Mouse (Mus musculus): ENCODE results near the gene Fam78b. TPM values are rescaled to one million over a fixed set of nuclear protein-coding genes. Genes with fewer than 3 reads are reported as not detected.

Fam78b gene
- total RNA-seq, 2 experiments from 2014 or later: not detected

DNA sequence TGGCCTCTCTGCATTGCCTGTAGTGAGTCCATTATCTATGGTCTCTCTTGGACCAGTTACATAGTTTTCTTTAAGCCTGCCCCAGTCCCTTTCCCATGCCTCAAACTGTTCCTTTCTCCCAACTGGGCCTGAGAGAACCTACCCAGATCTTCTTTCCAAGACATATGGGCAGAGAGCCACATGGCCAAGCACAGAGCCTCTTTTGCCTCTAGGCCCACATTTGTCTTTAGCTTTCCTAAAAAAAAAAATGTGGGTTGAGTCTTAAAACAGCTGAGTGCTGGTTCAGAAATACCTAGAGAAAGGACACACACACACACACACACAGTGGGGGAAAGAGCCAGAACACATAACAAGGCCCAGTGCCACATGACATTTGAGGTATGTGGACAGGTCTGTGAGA lies 83.1 kb downstream of the Fam78b start:
- no peak for ATAC-seq (replicated peaks; ENCODE audit: low FRiP score, poor library complexity, severe bottlenecking)

DNA sequence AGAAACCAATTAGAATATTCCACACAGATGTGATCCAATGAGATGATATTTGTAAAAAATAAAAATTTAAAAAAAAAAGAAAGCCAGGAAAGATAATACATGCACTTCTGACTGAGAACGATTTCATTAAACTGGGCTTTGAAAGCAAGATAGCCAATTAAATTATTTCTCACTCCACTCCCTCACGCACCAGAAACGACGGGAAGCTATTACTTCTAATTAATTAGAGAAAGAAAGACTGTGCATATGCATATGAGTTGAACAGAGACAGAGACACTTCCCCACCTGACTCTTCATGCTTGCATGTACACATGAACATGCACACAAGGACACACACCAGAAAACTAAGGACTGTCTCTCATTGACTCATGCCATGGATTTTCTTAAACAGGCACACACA lies 84.2 kb downstream of the Fam78b start:
- no peak for ATAC-seq (replicated peaks; ENCODE audit: low FRiP score, poor library complexity, severe bottlenecking)

DNA sequence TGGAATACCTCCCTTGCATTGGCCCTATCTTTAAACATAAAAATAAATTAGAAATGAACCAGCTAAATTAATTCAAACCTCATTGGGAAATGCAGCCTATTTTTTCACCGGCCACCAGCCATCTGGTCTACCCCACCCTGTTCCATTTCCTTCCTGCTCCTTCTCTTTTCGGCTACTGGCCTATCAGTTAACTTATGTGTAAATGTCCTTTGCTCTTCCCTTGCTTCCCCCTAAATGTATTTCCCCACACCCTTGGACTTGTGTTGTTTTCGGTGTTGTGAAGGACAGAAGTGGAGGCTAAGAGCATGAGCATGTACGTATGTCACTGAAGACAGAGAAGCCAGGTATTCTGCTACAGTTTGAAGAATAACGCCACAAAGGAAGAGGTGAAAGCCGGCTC lies 89.2 kb downstream of the Fam78b start:
- ATAC-seq (replicated peaks; ENCODE audit: low FRiP score, poor library complexity, severe bottlenecking): no peak

DNA sequence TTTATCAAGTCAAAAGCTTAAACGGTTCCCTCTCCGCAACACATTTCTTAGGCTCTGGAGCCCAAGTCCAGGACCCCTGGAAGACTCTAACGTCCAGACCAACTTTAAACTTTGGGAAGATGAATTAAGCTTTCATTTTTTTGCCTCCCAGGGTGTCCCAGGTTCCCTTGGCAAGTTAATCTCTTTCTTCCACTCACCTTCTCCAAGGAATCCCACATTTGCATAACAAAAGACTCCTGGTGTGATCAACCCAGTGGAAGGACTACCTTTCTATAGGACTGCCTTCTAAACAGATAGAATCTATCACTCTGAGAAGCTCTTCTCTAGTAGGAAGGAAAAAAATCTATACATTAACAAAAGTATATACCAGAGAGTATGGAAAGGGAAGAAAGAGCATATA lies 92.3 kb downstream of the Fam78b start:
- ATAC-seq (replicated peaks; ENCODE audit: low FRiP score, poor library complexity, severe bottlenecking): no peak

DNA sequence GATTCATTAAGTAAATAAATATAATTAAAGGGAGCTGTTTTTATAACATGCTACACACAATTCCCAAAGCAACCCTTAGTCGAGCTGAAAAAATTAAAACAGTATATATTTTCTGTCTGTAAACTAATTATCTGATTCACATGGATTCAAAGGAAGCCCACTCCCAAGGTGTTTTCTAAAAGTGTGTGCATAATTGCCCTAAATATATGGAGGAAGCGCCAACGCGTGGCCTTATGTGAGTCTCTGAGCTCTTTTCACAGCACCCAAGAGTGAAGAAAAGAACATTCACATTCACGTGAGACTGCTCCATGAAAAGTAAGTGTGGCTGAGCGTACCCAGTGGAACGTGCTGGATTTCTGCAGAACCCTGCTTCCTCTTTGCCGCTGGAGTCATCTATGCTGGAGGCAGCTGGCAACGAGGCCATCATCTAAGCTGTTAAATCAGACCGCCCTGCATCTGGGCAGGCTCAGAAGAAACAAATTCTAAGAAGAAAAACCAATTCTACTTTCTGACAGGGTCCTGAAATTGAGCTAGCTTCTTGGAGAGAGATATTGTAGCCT lies 93.5 kb downstream of the Fam78b start:
- ATAC-seq (replicated peaks; ENCODE audit: low FRiP score, poor library complexity, severe bottlenecking): no peak

DNA sequence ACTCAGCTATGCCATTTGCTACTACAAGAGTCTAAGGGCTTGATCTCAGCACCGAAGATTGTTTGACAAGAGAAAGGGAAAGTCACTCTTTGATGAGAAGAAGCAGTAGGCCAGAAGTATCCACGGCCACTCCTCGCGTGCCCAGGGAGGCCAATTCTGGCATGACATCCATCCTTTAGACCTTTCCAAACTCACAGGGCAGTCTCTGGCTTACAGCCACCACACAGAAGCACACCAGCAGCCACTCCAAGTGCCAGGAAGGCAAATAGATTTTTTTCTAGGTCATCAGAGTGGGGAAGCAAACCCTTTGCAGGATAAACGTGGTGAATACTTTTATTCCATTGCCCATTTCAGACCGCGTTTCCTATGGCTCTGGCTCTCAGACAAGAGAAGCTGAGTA lies 97.5 kb downstream of the Fam78b start:
- no peak for ATAC-seq (replicated peaks; ENCODE audit: low FRiP score, poor library complexity, severe bottlenecking)

DNA sequence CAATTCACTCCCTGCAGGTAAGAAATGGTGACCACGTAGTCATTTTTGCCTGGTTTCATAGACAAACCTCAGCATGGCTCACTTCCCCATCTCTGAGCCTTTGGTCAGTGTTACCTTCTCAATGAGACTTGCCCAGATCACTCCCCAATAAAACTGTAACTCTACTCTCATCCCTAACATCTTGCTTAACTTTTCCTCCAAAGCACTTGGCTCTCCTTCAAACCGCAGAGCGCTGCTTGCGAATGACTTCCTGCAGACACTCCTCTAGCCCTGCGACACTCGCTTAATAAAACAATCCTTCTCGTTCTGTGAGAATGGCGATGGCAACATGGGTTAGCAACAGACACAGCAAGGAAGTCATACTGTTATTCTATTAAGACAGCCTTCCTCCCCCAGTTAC lies 100.8 kb downstream of the Fam78b start:
- no peak for ATAC-seq (replicated peaks; ENCODE audit: low FRiP score, poor library complexity, severe bottlenecking)

DNA sequence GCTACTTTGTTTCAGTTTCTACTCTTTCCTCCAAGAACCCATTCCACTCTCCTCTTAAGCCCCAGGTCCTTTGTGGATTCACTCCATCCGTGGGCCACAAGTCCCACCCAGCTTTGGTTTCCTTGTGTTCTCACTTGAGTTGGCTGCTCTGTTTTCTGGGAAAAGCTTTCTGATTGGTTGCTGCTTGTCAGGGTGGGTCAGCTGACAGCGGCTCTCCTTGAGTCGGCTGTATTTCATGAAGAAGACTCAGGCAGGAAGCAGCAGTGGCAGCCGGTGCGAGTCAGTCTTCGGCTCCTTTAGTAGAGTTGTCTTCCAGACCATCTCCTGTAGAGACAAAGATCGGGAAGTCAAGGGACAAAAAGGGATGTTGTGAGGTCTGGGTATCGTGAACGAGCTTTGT lies 101.3 kb downstream of the Fam78b start:
- no peak for ATAC-seq (replicated peaks; ENCODE audit: low FRiP score, poor library complexity, severe bottlenecking)

DNA sequence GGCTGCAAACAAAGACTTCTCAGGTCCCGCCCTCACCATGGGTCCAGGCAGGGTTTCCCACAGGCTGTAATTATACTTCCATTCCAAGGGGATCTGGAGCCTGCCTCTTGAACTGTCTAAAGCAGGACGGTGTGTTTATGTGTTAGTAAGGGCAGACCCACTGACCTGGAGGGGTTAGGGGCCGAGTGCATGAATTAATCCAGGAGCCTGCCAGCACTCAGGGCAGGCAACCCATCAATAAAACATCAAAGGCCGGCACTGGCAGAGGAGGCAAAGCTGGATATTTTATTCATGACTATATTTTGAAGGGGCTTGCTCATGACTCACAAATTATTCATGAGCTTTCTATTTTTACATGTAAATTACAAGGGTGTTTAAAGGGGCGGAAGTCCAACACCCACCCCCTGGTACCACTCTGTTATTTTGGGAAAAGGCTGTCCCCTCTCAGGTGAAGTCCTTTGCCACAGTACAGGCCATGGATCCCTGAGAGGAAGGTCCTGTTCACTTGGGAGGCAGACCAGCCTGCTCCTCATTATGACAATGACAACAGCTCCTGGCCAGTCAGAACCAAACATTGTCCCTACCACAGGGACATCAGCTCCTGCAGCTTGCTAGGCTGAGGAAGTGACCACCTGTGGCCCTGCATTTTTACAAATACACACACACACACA lies 103.9 kb downstream of the Fam78b start:
- ATAC-seq (replicated peaks; ENCODE audit: low FRiP score, poor library complexity, severe bottlenecking): no peak

DNA sequence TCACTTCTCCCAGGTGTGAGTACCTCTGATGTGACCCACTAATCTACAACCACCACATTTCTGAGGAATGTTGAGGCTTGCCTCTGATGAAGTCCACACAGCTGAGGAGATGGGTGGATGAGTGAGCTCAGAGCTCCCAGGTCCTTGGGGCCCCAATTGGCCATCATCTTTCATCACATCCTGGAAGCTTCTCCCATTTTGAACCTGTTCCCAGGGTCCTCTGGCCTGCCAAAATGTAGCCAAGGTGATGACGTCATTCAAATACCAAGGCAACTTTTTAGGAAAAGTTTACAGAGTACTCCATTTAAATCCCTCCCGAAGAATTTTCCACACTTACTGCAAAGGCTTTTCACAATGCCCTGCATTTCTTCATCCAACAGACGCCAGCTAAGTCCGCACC lies 104.7 kb downstream of the Fam78b start:
- no peak for ATAC-seq (replicated peaks; ENCODE audit: low FRiP score, poor library complexity, severe bottlenecking)

DNA sequence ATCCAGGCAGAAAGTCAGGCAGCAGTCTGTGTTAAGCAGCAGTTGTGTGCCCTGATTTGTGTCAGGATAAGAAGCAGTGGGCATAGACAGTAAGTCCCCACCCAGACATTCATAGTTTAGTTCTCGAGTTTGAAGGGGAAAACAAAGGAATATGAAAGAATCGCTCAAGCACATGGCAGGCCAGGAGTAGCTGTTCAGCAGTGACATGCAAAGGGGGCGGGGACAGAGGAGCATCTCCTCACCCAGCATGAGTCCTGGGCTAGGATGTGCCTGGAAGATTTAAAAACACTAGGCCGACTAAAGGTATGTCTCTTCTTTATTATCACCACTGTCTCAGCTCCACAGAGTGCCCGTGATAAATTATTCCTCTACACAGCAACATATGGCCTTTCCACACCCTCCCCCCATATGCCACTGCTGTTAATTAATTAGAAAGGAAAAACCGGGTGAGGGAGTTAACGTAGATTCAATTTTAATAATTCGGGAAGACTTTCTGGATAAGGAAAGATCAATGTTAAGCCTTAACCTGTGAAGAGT lies 107.8 kb downstream of the Fam78b start:
- no peak for ATAC-seq (replicated peaks; ENCODE audit: low FRiP score, poor library complexity, severe bottlenecking)

DNA sequence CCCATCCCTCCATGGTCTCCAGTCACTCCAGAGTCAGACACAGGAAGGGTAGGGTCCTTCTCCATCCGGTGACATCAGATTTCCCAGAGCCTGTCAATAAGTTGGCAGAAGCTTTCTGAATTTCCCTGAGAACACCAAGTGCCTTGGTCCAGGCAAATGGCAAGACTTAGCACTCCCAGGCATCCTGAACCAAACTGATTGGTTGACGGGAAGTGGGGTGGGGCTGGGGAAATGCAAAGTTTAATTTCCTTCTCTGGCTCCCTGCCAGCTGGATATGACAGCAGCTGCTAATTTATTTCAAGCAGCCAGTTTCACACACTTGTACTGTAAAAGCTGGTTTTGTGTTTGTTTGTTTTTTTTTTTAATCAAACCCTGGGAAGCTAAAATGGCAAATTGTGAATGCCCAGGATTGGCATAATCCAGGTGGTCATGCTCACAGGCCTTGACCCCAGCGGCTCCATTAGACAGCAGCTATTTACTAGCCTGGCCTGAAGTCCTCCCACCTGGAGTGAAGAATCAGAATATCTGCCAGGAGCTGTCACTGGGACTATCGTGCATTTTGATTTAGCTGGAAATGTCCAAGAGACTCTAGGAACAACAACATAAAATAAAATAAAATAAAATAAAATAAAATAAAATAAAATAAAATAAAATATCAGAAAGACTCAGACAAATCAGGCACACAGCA lies 113.3 kb downstream of the Fam78b start:
- ATAC-seq (replicated peaks; ENCODE audit: low FRiP score, poor library complexity, severe bottlenecking): no peak

DNA sequence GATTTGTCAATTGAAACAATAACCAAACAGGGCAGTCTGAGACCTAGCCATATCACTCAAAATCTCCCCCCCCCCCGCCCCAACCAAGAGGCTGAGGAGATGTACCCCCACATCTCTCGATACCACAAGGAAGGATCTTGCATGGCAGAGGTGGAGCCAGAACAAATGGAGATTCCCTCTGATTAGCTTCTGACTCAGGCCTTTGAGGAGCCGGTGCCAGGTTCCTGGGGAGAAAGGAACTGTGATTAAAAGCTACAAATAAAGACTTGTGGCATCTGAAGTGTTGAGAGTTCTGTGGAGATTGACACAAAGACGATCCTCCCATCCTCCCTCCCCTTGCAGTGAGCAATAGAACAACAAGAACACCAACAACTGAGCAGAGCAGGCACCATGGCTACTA lies 113.9 kb downstream of the Fam78b start:
- no peak for ATAC-seq (replicated peaks; ENCODE audit: low FRiP score, poor library complexity, severe bottlenecking)

DNA sequence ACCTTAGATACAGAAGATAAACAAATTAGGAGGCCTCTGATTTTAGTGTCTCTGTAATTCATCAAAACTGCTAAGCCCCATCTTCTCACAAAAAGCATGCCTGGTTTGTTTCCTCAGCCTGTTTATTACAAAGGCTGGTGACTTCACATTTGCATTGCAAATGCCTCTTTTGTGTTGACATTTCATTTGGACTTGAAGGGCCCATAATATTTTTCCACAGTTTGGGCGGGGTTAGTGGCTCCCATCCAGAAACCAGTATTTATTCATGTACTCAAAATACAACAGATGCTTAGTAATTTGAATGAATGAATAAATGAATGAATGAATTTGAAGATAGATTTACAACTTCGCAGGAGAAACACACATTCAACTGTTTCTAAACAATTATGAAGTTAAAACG lies 115.5 kb downstream of the Fam78b start:
- no peak for ATAC-seq (replicated peaks; ENCODE audit: low FRiP score, poor library complexity, severe bottlenecking)

DNA sequence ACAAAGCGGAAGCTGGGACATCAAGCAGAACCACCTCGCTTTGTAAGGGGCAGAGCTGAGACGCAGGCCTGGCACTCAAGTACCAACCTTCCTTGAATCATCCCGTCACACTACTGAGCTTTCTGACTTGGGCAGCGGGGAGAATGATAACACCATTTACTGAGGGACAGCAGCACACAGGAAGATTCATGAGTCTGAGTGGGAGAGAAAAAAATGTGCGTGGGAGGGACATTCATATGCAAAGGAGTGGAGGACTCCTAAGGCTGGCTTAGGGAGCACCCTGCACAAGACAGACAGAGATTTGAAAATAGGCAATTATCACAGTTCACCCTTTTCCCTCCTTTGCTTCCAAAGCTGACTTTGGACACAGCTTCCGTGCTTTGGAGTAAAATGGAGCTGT lies 117.8 kb downstream of the Fam78b start:
- ATAC-seq (replicated peaks; ENCODE audit: low FRiP score, poor library complexity, severe bottlenecking): no peak

DNA sequence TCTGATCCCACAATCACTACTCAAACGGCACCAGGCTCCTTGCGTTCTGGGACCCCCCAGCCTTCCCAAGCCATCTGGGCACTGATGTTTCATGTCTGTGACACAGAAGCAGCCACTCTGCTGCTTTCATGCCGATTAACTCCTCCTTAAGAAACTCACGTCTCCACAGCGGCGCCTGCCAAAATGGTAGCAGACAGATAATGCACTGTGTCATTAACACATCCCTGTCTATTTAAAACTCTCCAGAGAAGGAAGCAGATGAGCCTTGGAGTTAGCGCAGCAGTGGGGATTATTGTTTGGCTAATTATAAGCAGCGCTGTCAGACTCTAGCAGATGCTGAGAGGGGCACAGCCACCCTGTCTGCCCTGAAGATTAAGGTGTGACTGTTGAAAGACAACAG lies 118.2 kb downstream of the Fam78b start:
- no peak for ATAC-seq (replicated peaks; ENCODE audit: low FRiP score, poor library complexity, severe bottlenecking)

DNA sequence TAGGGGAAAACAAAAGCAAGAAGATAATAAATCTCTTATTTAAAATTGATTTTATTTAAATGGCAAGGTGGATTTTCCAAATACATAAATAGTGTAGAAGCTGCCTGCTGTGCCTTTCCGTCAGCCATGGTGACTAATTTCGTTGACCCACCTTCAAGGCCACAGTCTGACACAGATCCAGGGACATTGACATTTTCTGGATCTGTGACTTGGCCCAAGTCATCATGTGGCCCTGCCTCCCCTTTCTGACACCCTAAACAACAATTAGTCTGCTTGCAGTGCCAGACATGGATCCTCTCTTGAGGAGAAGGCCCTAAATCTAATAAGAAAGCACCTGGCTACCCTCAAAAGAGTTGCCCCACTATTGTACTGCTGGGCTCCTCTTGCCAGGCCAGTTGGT lies 121.2 kb downstream of the Fam78b start:
- no peak for ATAC-seq (replicated peaks; ENCODE audit: low FRiP score, poor library complexity, severe bottlenecking)

DNA sequence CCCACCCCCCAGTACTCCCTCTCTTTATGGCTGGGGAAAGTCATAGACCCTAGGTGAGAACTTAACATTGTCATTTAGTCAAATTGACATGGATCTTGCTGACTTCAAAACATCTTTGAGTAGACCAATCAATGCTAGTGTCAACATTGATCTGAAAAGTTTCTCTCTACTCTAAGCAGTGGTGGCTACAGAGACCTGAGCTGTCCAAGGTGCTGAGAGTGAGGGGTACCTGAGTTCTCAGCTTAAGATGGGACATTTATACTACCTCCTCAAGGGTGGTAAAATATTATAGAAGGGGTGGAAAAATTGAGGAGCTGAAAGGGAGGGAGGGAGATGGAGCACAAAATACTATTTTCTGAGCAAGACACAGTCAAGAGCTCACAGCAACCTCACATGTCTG lies 122.3 kb downstream of the Fam78b start:
- ATAC-seq (replicated peaks; ENCODE audit: low FRiP score, poor library complexity, severe bottlenecking): no peak

DNA sequence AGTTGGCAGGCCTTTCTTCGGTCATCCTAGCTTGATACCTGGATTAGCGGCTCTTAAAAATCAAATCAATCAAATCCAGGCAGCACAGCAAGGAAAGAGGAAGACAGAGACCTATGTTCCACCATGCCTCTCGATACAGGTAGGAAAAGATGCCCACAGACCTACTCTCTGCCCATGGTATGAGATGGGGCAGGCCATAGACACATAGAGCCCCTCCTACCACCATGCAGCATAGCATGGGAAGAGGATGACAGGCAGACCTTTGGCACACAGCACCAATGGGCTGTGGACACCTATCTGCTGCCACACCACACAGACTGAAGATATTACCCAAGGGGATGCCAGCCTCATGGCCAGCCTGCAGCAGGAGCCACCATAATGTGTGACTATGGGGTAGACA lies 124.7 kb downstream of the Fam78b start:
- ATAC-seq (replicated peaks; ENCODE audit: low FRiP score, poor library complexity, severe bottlenecking): no peak

DNA sequence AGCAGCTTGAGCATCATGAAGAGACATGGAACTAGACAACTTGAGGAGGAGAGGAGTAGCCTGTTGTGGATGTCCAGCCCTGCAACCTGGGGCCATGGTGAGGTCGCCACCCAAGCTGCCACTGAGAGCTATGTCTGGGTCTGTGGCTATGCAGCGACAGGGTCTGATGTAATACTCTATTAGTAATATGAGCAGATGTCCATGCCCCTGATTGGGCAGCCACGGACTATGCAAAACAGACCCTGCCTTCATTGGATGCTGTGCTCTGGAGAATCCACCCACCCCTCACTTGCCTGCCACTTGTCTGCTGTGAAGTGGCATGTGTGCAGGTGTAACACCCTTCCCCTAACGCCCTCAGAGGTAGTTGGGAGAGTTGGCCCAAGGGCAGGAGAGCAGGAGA lies 125.1 kb downstream of the Fam78b start:
- ATAC-seq (replicated peaks; ENCODE audit: low FRiP score, poor library complexity, severe bottlenecking): no peak

DNA sequence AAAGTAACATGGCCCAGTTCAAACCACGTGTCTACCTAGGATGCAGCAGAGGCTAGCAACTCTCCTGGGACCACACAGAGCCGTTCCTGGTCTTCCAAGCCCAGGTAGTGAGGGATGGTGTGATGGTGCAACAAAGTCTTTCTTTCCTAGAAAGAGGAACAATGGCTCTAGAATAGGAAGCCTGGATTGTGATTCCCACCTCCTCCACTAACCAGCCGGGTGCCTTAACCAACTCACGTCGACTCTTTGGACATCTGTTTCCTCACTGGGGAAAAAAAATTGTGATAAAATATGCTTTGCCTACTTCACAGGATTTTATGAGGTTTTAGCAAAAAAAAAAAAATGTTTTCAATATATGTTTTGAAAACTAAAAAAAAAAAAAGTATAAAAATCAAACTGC lies 134.5 kb downstream of the Fam78b start:
- ATAC-seq (replicated peaks; ENCODE audit: low FRiP score, poor library complexity, severe bottlenecking): no peak
